Mouse (Mus musculus) embryonic fibroblast, embryonic 13.5 days (primary cell): ENCODE measurements around the gene Slc25a11.

Source experiments
- CTCF ChIP-seq: IDR thresholded peaks from 2 replicates; pipeline ENCODE4 v1.5.1; 2011; ENCODE audit warnings: mild to moderate bottlenecking, control low read depth, low read length, moderate library complexity, borderline replicate concordance; ENCODE audit not compliant: insufficient read depth
- POLR2A ChIP-seq: IDR thresholded peaks from 2 replicates; pipeline ENCODE4 v1.6.1; 2011; ENCODE audit warnings: low read depth, mild to moderate bottlenecking, control low read depth, low read length, moderate library complexity

GRCm38 (mm10) chr11:70656456-70656927 lies 9.2 kb upstream of the Slc25a11 start:
- TF ChIP-seq POLR2A, result no peak; the same call in 1 of the 2 replicates
- TF ChIP-seq CTCF, result no peak
